Mouse (Mus musculus) CD8-positive naive resting alpha-beta T cell, adult 2 months (primary cell): ENCODE results near the gene Coq8b.

ENCODE experiments used
- DNase-seq, 2 experiments: peaks; one replicate each; pipeline ENCODE4 v3.0.0; 2022; ENCODE audit warnings: low read depth in 2 of 2, low spot score in 2 of 2

The Coq8b gene

DNA sequence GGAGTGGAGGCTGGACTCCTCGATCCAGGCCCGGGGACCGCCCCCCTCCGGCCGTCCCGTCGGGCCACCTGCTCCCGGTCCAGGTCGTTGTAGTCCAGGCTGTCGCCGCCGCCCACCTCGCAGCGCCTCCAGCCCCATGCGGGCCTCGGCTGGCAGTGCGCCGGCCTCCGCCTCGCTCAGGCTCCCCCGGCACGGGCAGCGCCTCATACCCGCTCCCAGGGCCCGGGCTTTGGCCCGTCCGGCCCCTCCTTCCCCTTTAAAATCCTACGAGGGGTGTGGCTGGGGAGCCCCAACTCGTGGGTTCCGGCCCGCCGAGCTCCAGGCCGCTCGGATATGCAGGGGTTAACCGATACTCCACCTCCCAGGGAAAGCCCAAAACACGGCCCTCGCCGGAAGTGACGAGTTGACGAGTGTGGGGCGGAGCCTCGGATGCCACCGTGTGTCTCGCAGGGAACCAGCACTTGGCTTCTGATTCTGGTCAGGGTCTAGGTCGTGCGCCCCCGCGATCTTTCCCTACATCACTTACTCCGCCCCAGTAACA, 4.5 kb upstream of the Coq8b start, which contains the start of gene Itpkc:
Gene Itpkc, minus strand, starts transcription at position 381 of the 541 bp plus-strand sequence.
- peak; percentile 87 to 90 for DNase-seq

GRCm38 (mm10) chr7:27228865-27229264, 4.0 kb upstream of the Coq8b start:
- DNase-seq: no peak

DNA sequence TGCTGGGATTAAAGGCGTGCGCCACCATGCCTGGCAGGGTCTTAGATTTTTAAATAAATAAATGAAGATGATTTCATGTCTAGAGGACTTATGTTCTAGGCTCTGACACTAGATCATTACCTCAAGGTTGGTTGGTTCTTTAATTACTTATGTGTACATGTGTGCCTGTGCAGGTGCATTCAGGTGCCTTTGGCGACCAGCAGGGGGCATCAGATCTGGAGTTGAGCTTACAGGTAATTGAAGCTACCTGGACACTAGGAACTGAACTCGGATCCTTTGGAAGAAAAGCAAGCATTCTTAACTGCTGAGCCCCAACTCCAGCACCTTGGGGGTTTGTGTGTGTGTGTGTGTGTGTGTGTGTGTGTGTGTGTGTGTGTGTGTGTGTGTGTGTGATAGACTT, 2.0 kb upstream of the Coq8b start:
- DNase-seq: no peak

- no peak for DNase-seq
Measured at GRCm38 (mm10) chr7:27231693-27232331, 1.0 kb upstream of the Coq8b start.

DNA sequence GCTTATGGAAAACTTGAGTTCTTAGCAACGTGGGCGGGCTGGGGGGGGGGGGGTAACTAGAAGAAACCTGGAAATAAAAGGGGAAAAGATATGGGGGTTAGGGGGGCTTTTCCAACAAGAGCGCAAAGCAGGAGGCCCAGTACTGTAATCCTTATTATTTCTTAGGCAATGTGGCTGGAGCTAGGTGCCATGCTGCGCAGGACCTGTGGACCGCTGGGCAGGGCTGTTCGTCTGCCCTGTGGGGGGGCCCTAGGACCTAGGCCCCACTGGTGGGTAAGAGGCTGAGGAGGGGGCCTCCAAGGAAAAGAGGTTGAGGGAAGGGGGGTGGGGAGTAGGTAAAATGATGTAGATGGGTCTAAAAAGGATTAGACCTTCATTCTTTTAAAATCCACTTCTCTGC, 477 bp downstream of the Coq8b start:
- no peak for DNase-seq

- no peak for DNase-seq
Measured at GRCm38 (mm10) chr7:27235726-27236125, 2.9 kb downstream of the Coq8b start.

- no peak for DNase-seq
Measured at GRCm38 (mm10) chr7:27237527-27237926, 4.7 kb downstream of the Coq8b start.

- no peak for DNase-seq
Measured at GRCm38 (mm10) chr7:27238568-27238967, 5.7 kb downstream of the Coq8b start.

- no peak for DNase-seq
Measured at GRCm38 (mm10) chr7:27243211-27243610, 10.4 kb downstream of the Coq8b start.

DNA sequence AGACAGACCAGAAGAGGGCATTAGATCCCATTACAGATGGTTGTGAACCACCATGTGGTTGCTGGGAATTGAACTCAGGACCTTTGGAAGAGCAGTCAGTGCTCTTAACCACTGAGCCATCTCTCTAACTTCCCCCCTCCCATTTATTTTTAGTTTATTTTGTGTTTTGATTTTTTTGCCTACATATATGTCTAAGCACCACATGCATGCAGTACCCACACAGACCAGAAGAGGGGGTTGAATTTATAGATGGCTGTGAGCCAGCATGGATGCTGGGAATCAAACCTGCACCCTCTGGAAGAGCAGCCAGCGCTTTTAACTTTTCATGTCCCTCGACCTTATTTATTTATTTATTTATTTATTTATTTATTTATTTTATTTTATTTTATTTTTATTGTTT, 11.3 kb downstream of the Coq8b start:
- peak; percentile 30 to 39 for DNase-seq

DNA sequence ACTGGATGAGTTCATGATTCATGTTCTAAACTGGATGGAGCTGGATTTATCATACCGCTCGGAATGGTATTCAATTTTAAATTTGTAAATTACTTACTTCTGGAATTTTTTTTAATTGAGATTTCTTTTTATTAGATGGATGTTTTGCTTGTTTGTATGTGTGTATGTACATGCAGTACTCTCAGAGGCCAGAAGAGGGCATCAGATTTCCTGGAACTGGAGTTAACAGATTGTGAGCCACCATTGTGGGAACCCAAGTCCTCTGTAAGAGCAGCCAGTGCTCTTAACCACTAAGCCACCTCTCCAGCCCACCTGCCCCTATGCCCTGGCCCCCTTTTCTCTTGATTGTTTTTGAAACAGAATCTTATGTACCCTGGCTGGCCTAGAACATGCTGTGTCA, 16.3 kb downstream of the Coq8b start:
- no peak for DNase-seq

GRCm38 (mm10) chr7:27249928-27250327, 17.1 kb downstream of the Coq8b start:
- no peak for DNase-seq

DNA sequence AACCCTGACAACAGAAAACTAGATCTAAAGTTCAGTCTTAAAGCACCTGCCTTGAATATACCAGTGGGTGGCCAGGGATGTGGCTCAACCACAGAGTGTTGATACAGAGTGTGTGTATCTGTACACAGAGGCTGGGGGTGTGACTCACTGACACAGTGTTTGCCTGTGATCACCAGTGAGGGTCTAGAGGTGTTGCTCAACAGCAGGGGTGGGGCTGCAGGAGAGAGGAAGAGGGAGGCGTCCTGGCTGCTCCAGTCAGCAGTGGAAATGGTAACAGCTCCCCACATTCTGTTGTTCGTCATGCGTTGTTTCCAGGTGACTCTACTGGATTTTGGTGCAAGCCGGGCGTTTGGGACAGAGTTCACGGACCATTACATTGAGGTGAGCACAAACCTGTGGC, 19.1 kb downstream of the Coq8b start:
- no peak for DNase-seq

- no peak for DNase-seq
Measured at GRCm38 (mm10) chr7:27255721-27256120, 22.9 kb downstream of the Coq8b start.

- no peak for DNase-seq
Measured at GRCm38 (mm10) chr7:27257046-27257851, 24.4 kb downstream of the Coq8b start.

GRCm38 (mm10) chr7:27257852-27258204, 25.0 kb downstream of the Coq8b start:
- DNase-seq: no peak

- DNase-seq: peak; percentile 54 to 73
Measured at GRCm38 (mm10) chr7:27258205-27258899, 25.5 kb downstream of the Coq8b start, which contains the start of gene Numbl. Gene Numbl (plus strand): TSS chr7:27258433.

DNA sequence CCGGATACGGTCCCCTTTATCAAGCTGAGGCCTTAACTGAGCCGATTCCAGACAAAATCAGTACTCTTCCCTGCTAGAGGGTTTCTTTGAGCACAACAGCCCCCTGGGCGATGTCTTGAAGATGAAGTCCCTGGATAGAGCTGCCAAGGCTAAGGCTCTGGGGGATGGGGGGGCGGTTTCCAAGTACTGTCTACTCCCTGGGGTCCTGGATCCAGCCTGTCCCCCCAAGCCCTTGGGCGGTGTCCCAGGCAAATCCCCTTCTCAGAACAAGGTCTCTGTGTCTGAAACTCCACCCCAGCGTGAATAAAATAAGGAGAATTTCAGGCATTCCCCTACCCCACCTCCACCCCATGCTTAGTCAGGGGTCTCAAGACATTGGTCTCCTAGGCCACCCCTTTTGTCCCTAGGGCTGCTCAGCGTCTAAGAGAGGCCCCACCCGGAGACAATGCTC, 26.5 kb downstream of the Coq8b start:
- DNase-seq: no peak

- peak in 1 of 2 experiments; percentile 26 for DNase-seq
Measured at GRCm38 (mm10) chr7:27259771-27260170, 26.9 kb downstream of the Coq8b start.

DNA sequence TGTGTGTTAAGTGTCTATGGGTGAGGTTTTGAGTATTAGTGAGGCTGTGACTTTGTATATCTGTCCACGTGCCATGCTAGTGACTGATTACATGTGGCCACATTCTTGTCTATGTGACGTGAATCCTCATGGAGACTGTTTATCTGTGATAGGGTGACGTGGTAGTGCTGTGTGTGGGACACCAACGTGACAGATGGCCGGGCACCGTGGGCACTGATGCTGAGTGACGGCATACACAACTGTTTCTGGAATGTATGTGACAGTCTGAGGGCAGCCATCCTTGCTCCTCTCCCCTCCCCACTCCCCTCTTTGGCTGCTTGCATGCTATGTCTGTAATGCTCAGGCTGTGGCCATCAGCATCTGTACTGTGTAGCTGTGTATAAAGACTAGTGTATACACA, 28.0 kb downstream of the Coq8b start:
- DNase-seq: no peak

GRCm38 (mm10) chr7:27261888-27262287, 29.1 kb downstream of the Coq8b start:
- no peak for DNase-seq

GRCm38 (mm10) chr7:27264761-27265160, 31.9 kb downstream of the Coq8b start:
- DNase-seq: no peak
